Comparison of ENCODE assay signal across 15 mouse cellular contexts in genomic region chr16:34997052-34997451, GRCm38 (mm10). TPM values are rescaled to one million over a fixed set of nuclear protein-coding genes. Genes with fewer than 3 reads are reported as not detected.
DNase-seq lines count a peak whose midpoint lies in the region; ATAC-seq and TF ChIP-seq lines count a peak whose summit lies in the region.
"Had no signal": no experiment of that assay in that cellular context is flagged by ENCODE, and none has a peak within 500 bp of the region (broad histone marks: within the 10 kb centered on the region; RNA-seq: fewer than 3 reads in every experiment).

No protein-coding gene starts in this region.

- 0 out of 2 replicates have a peak overlapping the region, but pooled peaks have one; percentile 26 for H3K9ac ChIP-seq in intestine, embryonic 15.5 days
- peak overlapping the region; percentile 61 for H3K9ac ChIP-seq in stomach, postnatal 0 days (ENCODE audit: low read length)
- H3K9ac ChIP-seq in hindbrain, embryonic 14.5 days: no peak overlapping the region
- H3K9ac ChIP-seq: limb, embryonic 15.5 days; midbrain, embryonic 12.5 days had no signal

- no peak for ATAC-seq in intestine, embryonic 15.5 days
- no peak for ATAC-seq in stomach, postnatal 0 days (ENCODE audit: low FRiP score, low TSS enrichment)
- ATAC-seq in hindbrain, embryonic 14.5 days (ENCODE audit: low FRiP score): no peak
- ATAC-seq in erythroid progenitor cell, adult 5-6 weeks (replicated peaks; ENCODE audit: low FRiP score, poor library complexity, severe bottlenecking): no peak
- ATAC-seq: activated CD4-positive, CD25-positive, alpha-beta regulatory T cell, adult 4 months; forebrain, embryonic 16.5 days; Patski had no signal

- H3K36me3 ChIP-seq in testis, adult 2 months (ENCODE audit: control insufficient read depth, insufficient read depth, low read length): no peaks in the 10 kb centered on the region
- H3K36me3 ChIP-seq in intestine, embryonic 15.5 days: no peaks in the 10 kb centered on the region
- H3K36me3 ChIP-seq in stomach, postnatal 0 days (ENCODE audit: control insufficient read depth, insufficient read depth, low read length): no peaks in the 10 kb centered on the region
- H3K36me3 ChIP-seq in hindbrain, embryonic 14.5 days (replicated peaks; ENCODE audit: control insufficient read depth, insufficient read depth): no peaks in the 10 kb centered on the region
- H3K36me3 ChIP-seq: limb, embryonic 15.5 days; midbrain, embryonic 12.5 days had no signal

- no peak for TF ChIP-seq EP300 in stomach, postnatal 0 days (optimal IDR thresholded peaks at IDR 0.05)

- no peaks in the 10 kb centered on the region for H3K27me3 ChIP-seq in testis, adult 2 months (ENCODE audit: control insufficient read depth, insufficient read depth, low read length)
- no peaks in the 10 kb centered on the region for H3K27me3 ChIP-seq in intestine, embryonic 15.5 days (replicated peaks)
- no peaks in the 10 kb centered on the region for H3K27me3 ChIP-seq in stomach, postnatal 0 days (ENCODE audit: control insufficient read depth, insufficient read depth, low read length)
- no peaks in the 10 kb centered on the region for H3K27me3 ChIP-seq in hindbrain, embryonic 14.5 days (ENCODE audit: control insufficient read depth, insufficient read depth, low read length)
- H3K27me3 ChIP-seq: limb, embryonic 15.5 days; midbrain, embryonic 12.5 days; Patski had no signal

- TF ChIP-seq POLR2A in testis, adult 2 months (IDR thresholded peaks at IDR 0.05; ENCODE audit: control insufficient read depth, low read depth, low read length): no peak

- peak; percentile 89 for DNase-seq in heart, adult 11 months
- no peak for DNase-seq in heart, postnatal 4 days
- DNase-seq in testis, postnatal 10 days (ENCODE audit: low spot score): no peak
- no peak for DNase-seq in stomach, postnatal 0 days (ENCODE audit: low spot score)
- DNase-seq in hindbrain, embryonic 14.5 days (ENCODE audit: low spot score): no peak
- DNase-seq: cerebellum, adult 2 months had no signal

- no peak for TF ChIP-seq CTCF in testis, adult 2 months (IDR thresholded peaks at IDR 0.05; ENCODE audit: control insufficient read depth, insufficient read depth, insufficient replicate concordance, low read depth, low read length)
- TF ChIP-seq CTCF in stomach, postnatal 0 days (IDR thresholded peaks at IDR 0.05; ENCODE audit: low read depth): no peak

- H3K4me3 ChIP-seq in testis, adult 2 months (ENCODE audit: control insufficient read depth, low read depth, low read length): no peak overlapping the region
- peak overlapping the region; percentile 25 for H3K4me3 ChIP-seq in intestine, embryonic 15.5 days (replicated peaks)
- peak overlapping the region; percentile 46 for H3K4me3 ChIP-seq in stomach, postnatal 0 days (ENCODE audit: low read depth, low read length)
- no peak overlapping the region for H3K4me3 ChIP-seq in hindbrain, embryonic 14.5 days (replicated peaks; ENCODE audit: low read length)
- H3K4me3 ChIP-seq: erythroblast, embryonic 14.5 days; limb, embryonic 15.5 days; midbrain, embryonic 12.5 days had no signal

- 74% methylated on average over 4 of the region's 4 CpGs for WGBS in intestine, embryonic 15.5 days
- WGBS in stomach, postnatal 0 days: 66% methylated on average over 4 of the region's 4 CpGs
- 63% methylated on average over 4 of the region's 4 CpGs for WGBS in hindbrain, embryonic 14.5 days

- peaks cover 3% of the 10 kb centered on the region; the same call in 1 of the 2 replicates for H3K4me1 ChIP-seq in testis, adult 2 months (ENCODE audit: control insufficient read depth, insufficient read depth, low read length)
- peaks cover 18% of the 10 kb centered on the region for H3K4me1 ChIP-seq in intestine, embryonic 15.5 days (replicated peaks)
- H3K4me1 ChIP-seq in stomach, postnatal 0 days (replicated peaks; ENCODE audit: control insufficient read depth, insufficient read depth): 0 out of 2 replicates have a peak, but pooled peaks cover 3% of the 10 kb centered on the region
- peaks cover 14% of the 10 kb centered on the region for H3K4me1 ChIP-seq in hindbrain, embryonic 14.5 days (replicated peaks; ENCODE audit: control insufficient read depth, insufficient read depth, low read length)

- no peaks in the 10 kb centered on the region for H3K9me3 ChIP-seq in intestine, embryonic 15.5 days
- H3K9me3 ChIP-seq in stomach, postnatal 0 days (ENCODE audit: control insufficient read depth, low read length): no peaks in the 10 kb centered on the region
- H3K9me3 ChIP-seq in hindbrain, embryonic 14.5 days (ENCODE audit: control insufficient read depth, low read length): no peaks in the 10 kb centered on the region
- H3K9me3 ChIP-seq: limb, embryonic 15.5 days; midbrain, embryonic 12.5 days had no signal

- H3K4me2 ChIP-seq in intestine, embryonic 15.5 days (replicated peaks): peak overlapping the region; percentile 34
- H3K4me2 ChIP-seq in stomach, postnatal 0 days (replicated peaks; ENCODE audit: low read depth): peak overlapping the region; percentile 48
- H3K4me2 ChIP-seq in hindbrain, embryonic 14.5 days (replicated peaks): no peak overlapping the region
- H3K4me2 ChIP-seq: limb, embryonic 15.5 days; midbrain, embryonic 12.5 days had no signal

- peak overlapping the region; percentile 83 for H3K27ac ChIP-seq in testis, adult 2 months (ENCODE audit: control insufficient read depth, insufficient read depth, low read depth, low read length)
- peak overlapping the region; percentile 40; the same call in 1 of the 2 replicates for H3K27ac ChIP-seq in intestine, embryonic 15.5 days
- peak overlapping the region; percentile 56 for H3K27ac ChIP-seq in stomach, postnatal 0 days (replicated peaks)
- no peak overlapping the region for H3K27ac ChIP-seq in hindbrain, embryonic 14.5 days
- H3K27ac ChIP-seq: limb, embryonic 15.5 days; midbrain, embryonic 12.5 days had no signal

RNA-seq across cellular contexts. Expression of gene Hacd2, which starts 25.2 kb away (rescaled TPM):
- total RNA-seq in heart, postnatal 4 days (2021): 10 to 100 TPM; 10.7 to 13.7 TPM
- 60.1 and 94.1 TPM in 2 replicates for polyA plus RNA-seq in testis, adult 2 months (2012; rRNA removed)
- 92.3 and 112 TPM in 2 replicates for polyA plus RNA-seq in intestine, embryonic 15.5 days (2015; fragmentation: Nextera tagmentation; extraction: Ambion mirVana)
- polyA plus RNA-seq in stomach, postnatal 0 days (2015; fragmentation: Nextera tagmentation; extraction: Ambion mirVana): 99.6 and 107 TPM in 2 replicates
- polyA plus RNA-seq in hindbrain, embryonic 14.5 days (2014; fragmentation: Nextera tagmentation; extraction: Ambion mirVana): 29.3 and 29.9 TPM in 2 replicates
- 29.9 and 46.5 TPM in 2 replicates for total RNA-seq in erythroid progenitor cell, adult 5-6 weeks (2015; ENCODE audit: low replicate concordance)
- total RNA-seq in erythroid progenitor cell, adult 5-6 weeks (2017; ENCODE audit: low replicate concordance): 3.0 and 5.6 TPM in 2 replicates

Comparison
In these comparisons a context has a peak if more than half of its experiments do, and no peak if none do; other contexts are left out.
1. H3K4me3 ChIP-seq: peak in intestine, embryonic 15.5 days (single experiment) and stomach, postnatal 0 days (single experiment); none in testis, adult 2 months (single experiment) and hindbrain, embryonic 14.5 days (single experiment).